Mouse (Mus musculus) hindbrain, postnatal 0 days (tissue): ENCODE measurements at regions not wholly inside any gene's neighbourhood (a gene's known extent, or its start where the extent isn't known, plus 50 kb on each side); places are given as distances from the start of the nearest gene placed in this dataset.

Source experiments
- ATAC-seq: fragments of 200-750 bp; cut with Nextera tagmentation; 2 replicates; pipeline ENCODE4 v1.8.0; 2017; ENCODE audit warnings: mild to moderate bottlenecking, moderate TSS enrichment, moderate library complexity
- DNase-seq: peaks from one replicate; pipeline ENCODE4 v3.0.0-alpha.2; 2015; ENCODE audit warnings: low spot score
- H3K27ac ChIP-seq: fragments of 300-500 bp; sonication (generic); 2 replicates; pipeline ENCODE4 v1.5.1; 2014; ENCODE audit warnings: mild to moderate bottlenecking
- H3K27me3 ChIP-seq: fragments of 300-500 bp; sonication (generic); 2 replicates; pipeline ENCODE4 v1.6.1; 2014; ENCODE audit warnings: low read length, mixed read lengths; ENCODE audit not compliant: insufficient read depth
- H3K36me3 ChIP-seq: fragments of 300-500 bp; sonication (generic); 2 replicates; pipeline ENCODE4 v1.6.1; 2014; ENCODE audit warnings: low read length, mixed read lengths; ENCODE audit not compliant: insufficient read depth
- H3K4me1 ChIP-seq: fragments of 300-500 bp; sonication (generic); 2 replicates; pipeline ENCODE4 v1.6.1; 2014; ENCODE audit warnings: antibody characterized with exemption, low read length, mixed read lengths; ENCODE audit not compliant: insufficient read depth
- H3K4me2 ChIP-seq: fragments of 300-500 bp; sonication (generic); 2 replicates; pipeline ENCODE4 v1.6.1; 2014; ENCODE audit warnings: low read depth, mild to moderate bottlenecking, low read length, moderate library complexity, mixed read lengths
- H3K4me3 ChIP-seq: fragments of 300-500 bp; sonication (generic); 2 replicates; pipeline ENCODE4 v1.5.1; 2014; ENCODE audit warnings: low read length
- H3K9ac ChIP-seq: fragments of 300-500 bp; sonication (generic); replicated peaks from 2 replicates; pipeline ENCODE4 v1.6.1; 2014; ENCODE audit warnings: mild to moderate bottlenecking, low read length, moderate library complexity, mixed read lengths
- H3K9me3 ChIP-seq: fragments of 300-500 bp; sonication (generic); 2 replicates; pipeline ENCODE4 v1.6.1; 2016; ENCODE audit warnings: low read length, mixed read lengths
- CTCF ChIP-seq: IDR thresholded peaks from 2 replicates; pipeline ENCODE4 v1.5.1; 2016; ENCODE audit warnings: antibody characterized with exemption, control low read depth, low read depth
- WGBS: fragments of 180-500 bp; shearing (Covaris S2); extraction: QIAGEN DNeasy Blood & Tissue Kit; methylation state at CpG from one replicate; pipeline ENCODE4 v1.1.7; 2014; 5-methylcytosine and 5-hydroxymethylcytosine counted together

DNA sequence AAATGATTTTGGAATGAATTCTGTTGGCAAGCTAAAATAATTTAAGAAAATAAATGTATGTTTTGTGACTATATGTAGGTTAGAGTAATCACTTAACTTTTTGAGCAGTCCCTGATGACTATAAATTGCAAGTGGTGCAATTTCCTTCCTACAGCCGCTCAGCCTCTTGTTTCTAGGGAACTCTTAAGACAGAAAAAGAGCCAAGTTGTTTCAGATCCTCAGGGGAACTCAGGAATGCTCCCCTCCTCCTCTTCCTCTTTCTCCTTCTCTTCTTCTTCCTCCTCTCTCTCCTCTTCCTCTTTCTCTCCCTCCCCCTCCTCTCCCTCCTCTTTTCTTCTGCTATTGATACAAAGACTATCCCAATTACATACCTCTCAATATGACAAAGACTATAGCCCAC is 141.4 kb upstream of the Krr1 start:
- Histone ChIP-seq H3K9me3 (no peaks in the 10 kb centered on the region), H3K4me2 (no peak overlapping the region), H3K27me3 (no peaks in the 10 kb centered on the region), H3K4me3 (no peak overlapping the region), H3K4me1 (0 out of 2 replicates have a peak, but pooled peaks cover 2% of the 10 kb centered on the region), H3K27ac (no peak overlapping the region), H3K9ac (no peak overlapping the region), H3K36me3 (no peaks in the 10 kb centered on the region)
- ATAC-seq: no peak
- no peak for TF ChIP-seq CTCF
- DNase-seq: no peak
- WGBS: 75% methylated on average over 1 of the region's 1 CpGs

DNA sequence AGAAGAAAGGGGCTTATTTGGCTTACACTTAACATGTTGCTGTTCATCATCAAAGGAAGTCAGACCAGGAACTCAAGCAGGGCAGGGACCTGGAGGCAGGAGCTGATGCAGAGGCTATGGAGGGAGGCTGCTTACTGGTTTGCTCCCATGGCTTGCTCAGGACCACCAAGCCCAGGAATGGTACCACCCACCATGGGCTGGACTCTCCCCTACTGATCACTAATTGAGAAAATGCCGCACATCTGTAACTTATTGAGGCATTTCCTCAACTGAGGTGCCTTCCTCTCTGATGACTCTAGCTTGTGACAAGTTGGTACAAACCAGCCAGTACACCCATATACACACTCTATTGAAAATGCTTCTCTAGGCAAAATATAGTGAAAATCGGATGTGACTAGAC is 138.9 kb upstream of the Krr1 start:
- WGBS: 97% methylated on average over 2 of the region's 2 CpGs
- H3K27ac ChIP-seq: no peak overlapping the region
- H3K27me3 ChIP-seq: no peaks in the 10 kb centered on the region
- H3K4me1 ChIP-seq: 0 out of 2 replicates have a peak, but pooled peaks cover 3% of the 10 kb centered on the region
- no peak overlapping the region for H3K4me2 ChIP-seq
- ATAC-seq: no peak
- H3K9me3 ChIP-seq: no peaks in the 10 kb centered on the region
- no peak overlapping the region for H3K4me3 ChIP-seq
- H3K36me3 ChIP-seq: no peaks in the 10 kb centered on the region
- TF ChIP-seq CTCF: no peak
- no peak overlapping the region for H3K9ac ChIP-seq
- DNase-seq: no peak

DNA sequence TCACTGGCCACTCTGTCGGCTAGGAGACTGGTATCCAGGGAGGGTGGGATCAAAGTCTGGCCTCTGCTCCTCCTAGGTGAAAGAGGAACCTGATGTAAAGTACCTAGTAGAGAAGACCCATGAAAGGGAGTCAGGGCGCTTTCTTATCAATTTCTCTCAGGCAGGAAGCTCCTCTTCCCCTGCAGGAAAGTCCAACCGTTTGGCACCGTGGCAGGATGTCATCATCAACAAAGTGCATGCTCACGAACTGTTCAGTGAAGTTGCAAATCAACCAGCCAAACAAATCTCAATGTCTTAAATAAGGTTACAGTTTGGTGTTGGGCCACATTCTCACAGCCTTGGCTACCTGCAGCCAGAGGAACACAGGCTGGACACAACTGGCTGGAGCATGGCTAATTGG is 138.2 kb upstream of the Krr1 start:
- Histone ChIP-seq H3K9ac (no peak overlapping the region), H3K4me1 (0 out of 2 replicates have a peak, but pooled peaks cover 3% of the 10 kb centered on the region), H3K36me3 (no peaks in the 10 kb centered on the region), H3K4me3 (no peak overlapping the region), H3K9me3 (no peaks in the 10 kb centered on the region), H3K27me3 (no peaks in the 10 kb centered on the region), H3K27ac (no peak overlapping the region), H3K4me2 (no peak overlapping the region)
- ATAC-seq (no peak), DNase-seq (no peak)
- 77% methylated on average over 5 of the region's 5 CpGs for WGBS
- no peak for TF ChIP-seq CTCF

DNA sequence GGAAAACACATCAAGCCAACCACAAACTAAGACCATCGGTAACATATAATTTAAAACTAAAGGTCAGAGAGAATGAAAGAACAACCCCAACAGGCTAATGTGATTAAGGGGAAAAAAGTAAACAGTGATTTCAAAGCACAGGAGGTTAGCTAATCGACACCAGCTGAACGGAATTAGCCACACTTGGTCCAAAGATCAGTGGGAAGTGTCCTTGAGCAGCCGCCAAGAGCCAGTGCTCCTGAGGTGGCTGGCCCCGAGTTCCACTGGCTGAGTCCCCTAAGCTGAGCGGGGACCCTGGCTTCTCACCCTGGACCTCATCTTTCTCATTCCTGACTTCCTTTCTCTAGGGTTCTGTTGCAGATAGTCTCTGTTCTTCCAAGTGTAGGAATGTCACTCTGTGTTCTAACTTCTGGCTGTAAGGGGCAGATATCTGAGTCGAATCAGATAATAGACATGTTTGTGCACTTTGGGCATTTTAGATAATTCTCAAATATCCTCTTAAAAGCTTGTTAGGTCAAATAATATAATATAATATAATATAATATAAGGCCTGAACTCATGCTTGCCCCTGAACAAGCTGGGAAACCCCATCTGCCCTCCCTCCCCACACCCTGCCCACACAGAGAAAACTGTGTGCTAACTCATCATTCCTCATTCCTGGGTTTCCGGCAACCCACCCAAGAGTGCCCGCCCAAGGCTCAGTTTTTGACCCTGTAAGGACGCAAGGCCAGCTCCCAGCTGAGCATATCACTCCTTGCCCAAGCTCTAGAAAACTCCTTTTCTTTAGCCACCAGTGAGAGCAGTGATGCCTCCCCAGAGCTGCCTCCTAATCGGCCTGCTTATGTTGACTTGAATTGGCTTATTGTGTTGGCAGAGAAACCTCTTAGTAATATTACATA is 137.3 kb upstream of the Krr1 start:
- TF ChIP-seq CTCF: no peak
- H3K27ac ChIP-seq: no peak overlapping the region
- H3K4me1 ChIP-seq: 0 out of 2 replicates have a peak, but pooled peaks cover 3% of the 10 kb centered on the region
- no peaks in the 10 kb centered on the region for H3K36me3 ChIP-seq
- H3K27me3 ChIP-seq: no peaks in the 10 kb centered on the region
- no peaks in the 10 kb centered on the region for H3K9me3 ChIP-seq
- no peak overlapping the region for H3K9ac ChIP-seq
- ATAC-seq: no peak
- no peak overlapping the region for H3K4me2 ChIP-seq
- DNase-seq: no peak
- H3K4me3 ChIP-seq: no peak overlapping the region
- WGBS: 39% methylated on average over 11 of the region's 11 CpGs

DNA sequence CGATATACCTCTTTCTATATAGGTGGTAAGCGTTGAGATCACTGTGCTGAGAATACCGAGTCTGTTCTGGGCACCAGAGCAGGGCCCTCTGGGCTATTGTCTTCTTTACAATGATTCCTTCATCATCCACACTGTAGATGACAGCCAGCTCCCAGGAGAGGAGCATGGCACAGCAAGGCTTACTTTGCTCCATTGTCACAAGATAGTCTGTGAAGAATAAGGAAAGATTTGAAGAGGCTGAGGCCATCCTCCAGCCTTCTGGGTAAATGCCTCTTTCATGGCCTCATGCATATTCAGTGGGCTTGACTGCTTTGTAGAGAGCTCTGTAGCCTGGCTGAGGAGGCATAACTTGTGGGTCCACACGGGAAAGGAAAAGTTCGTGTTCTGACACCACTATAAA is 136.3 kb upstream of the Krr1 start:
- Histone ChIP-seq H3K36me3 (no peaks in the 10 kb centered on the region), H3K27ac (no peak overlapping the region), H3K4me1 (0 out of 2 replicates have a peak, but pooled peaks cover 3% of the 10 kb centered on the region), H3K4me2 (no peak overlapping the region), H3K4me3 (no peak overlapping the region), H3K27me3 (no peaks in the 10 kb centered on the region), H3K9ac (no peak overlapping the region), H3K9me3 (no peaks in the 10 kb centered on the region)
- WGBS: 24% methylated on average over 5 of the region's 5 CpGs
- TF ChIP-seq CTCF: no peak
- DNase-seq: no peak
- ATAC-seq: no peak

DNA sequence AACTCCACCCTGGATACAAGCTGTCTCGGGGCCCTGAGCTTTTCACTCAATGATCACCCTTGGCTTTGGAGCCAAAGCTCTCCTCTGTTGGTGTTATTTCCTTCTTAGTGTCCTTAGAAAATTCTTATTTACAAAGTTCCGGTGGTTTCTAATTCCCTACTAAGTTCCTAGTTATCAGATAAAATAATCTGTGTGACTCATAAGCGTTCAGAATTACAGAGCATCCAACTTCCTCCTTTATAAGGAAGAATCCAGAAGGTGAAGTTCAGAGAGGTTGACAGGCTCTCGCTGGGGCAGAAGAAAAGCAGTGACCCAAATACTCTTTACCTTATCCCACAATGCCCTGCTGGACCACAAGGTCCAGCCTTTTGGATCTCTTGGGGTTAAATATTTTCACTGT is 135.7 kb upstream of the Krr1 start:
- no peak for ATAC-seq
- Histone ChIP-seq H3K36me3 (no peaks in the 10 kb centered on the region), H3K9ac (no peak overlapping the region), H3K4me2 (no peak overlapping the region), H3K27ac (no peak overlapping the region), H3K4me1 (0 out of 2 replicates have a peak, but pooled peaks cover 3% of the 10 kb centered on the region), H3K4me3 (no peak overlapping the region), H3K9me3 (no peaks in the 10 kb centered on the region), H3K27me3 (no peaks in the 10 kb centered on the region)
- DNase-seq: no peak
- TF ChIP-seq CTCF: no peak
- WGBS: 86% methylated on average over 4 of the region's 4 CpGs

DNA sequence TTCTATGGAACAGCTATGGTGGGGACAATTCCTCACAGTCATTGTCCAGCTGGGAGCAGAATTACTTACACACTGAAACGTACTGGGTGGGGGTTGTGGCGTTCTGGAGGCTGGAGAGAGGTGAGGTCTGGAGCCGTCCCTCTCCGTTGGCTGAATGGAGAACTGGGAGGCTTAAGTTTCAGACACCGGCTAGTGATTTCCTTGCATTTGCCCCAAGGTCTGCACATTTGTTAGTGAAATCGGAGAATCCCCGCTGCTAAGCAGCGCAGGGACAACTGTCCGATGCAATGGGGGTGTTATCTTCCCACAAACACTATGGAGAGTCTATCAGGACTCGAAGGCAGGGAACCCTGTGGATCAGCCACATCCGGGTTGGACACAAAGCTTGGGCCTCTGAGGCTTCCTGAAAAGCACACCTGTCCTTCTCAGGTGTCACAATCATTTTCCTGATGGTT is 130.1 kb upstream of the Krr1 start:
- H3K9ac ChIP-seq: no peak overlapping the region
- no peak overlapping the region for H3K4me3 ChIP-seq
- H3K27me3 ChIP-seq: no peaks in the 10 kb centered on the region
- no peak for TF ChIP-seq CTCF
- ATAC-seq (no peak), DNase-seq (no peak)
- no peak overlapping the region for H3K4me2 ChIP-seq
- 52% methylated on average over 11 of the region's 11 CpGs for WGBS
- no peaks in the 10 kb centered on the region for H3K36me3 ChIP-seq
- H3K27ac ChIP-seq: no peak overlapping the region
- no peaks in the 10 kb centered on the region for H3K4me1 ChIP-seq
- no peaks in the 10 kb centered on the region for H3K9me3 ChIP-seq
